Mouse (Mus musculus): ENCODE data around the gene Pipox. TPM values are rescaled to one million over a fixed set of nuclear protein-coding genes. Genes with fewer than 3 reads are reported as not detected.

Gene Pipox
- polyA plus RNA-seq, 1 experiment from 2014 or later = 55.9 TPM

Other genes with a start within 250 kb of the Pipox start
- 3.8 and 4.0 TPM in 2 replicates for gene Nufip2, start 207.9 kb downstream of the Pipox start, polyA plus RNA-seq (2015; fragmentation: Nextera tagmentation; extraction: Ambion mirVana)
- not detected in 2 replicates for gene Cryba1, start 168.8 kb downstream of the Pipox start, polyA plus RNA-seq (2015; fragmentation: Nextera tagmentation; extraction: Ambion mirVana)
- 31.2 and 31.8 TPM in 2 replicates for gene Myo18a, start 130.8 kb downstream of the Pipox start, polyA plus RNA-seq (2015; fragmentation: Nextera tagmentation; extraction: Ambion mirVana)
- 0.89 and 1.0 TPM in 2 replicates for gene Gm10277, start 106.3 kb downstream of the Pipox start, polyA plus RNA-seq (2015; fragmentation: Nextera tagmentation; extraction: Ambion mirVana)
- 0.48 and 0.56 TPM in 2 replicates for gene Sez6, start 36.7 kb upstream of the Pipox start, polyA plus RNA-seq (2015; fragmentation: Nextera tagmentation; extraction: Ambion mirVana)
- gene Phf12, start 88.7 kb upstream of the Pipox start, polyA plus RNA-seq (2015; fragmentation: Nextera tagmentation; extraction: Ambion mirVana) = 9.4 and 9.5 TPM in 2 replicates
- gene Dhrs13, start 138.2 kb upstream of the Pipox start, polyA plus RNA-seq (2015; fragmentation: Nextera tagmentation; extraction: Ambion mirVana) = 14.2 and 16.9 TPM in 2 replicates
- 37.8 and 40.9 TPM in 2 replicates for gene Flot2, start 143.8 kb upstream of the Pipox start, polyA plus RNA-seq (2015; fragmentation: Nextera tagmentation; extraction: Ambion mirVana)
- gene Eral1, start 186.3 kb upstream of the Pipox start, polyA plus RNA-seq (2015; fragmentation: Nextera tagmentation; extraction: Ambion mirVana) = 29.2 and 31.2 TPM in 2 replicates
- 14.2 and 16.1 TPM in 2 replicates for gene Fam222b, start 200.6 kb upstream of the Pipox start, polyA plus RNA-seq (2015; fragmentation: Nextera tagmentation; extraction: Ambion mirVana)

Data from intestine, embryonic 16.5 days (tissue).